Mouse (Mus musculus) stomach, embryonic 16.5 days (tissue): ENCODE measurements around the gene Samd4b. TPM values are rescaled to one million over a fixed set of nuclear protein-coding genes. Genes with fewer than 3 reads are reported as not detected.
A peak's percentile ranks its signal among the peaks of the same experiment; 100 is the strongest.

Experiments used
- ATAC-seq: fragments of 200-750 bp; cut with Nextera tagmentation; 2 replicates; pipeline ENCODE4 v1.8.0; 2017; ENCODE audit warnings: moderate number of reproducible peaks, moderate TSS enrichment; ENCODE audit not compliant: insufficient read depth, low FRiP score
- H3K27ac ChIP-seq: fragments of 300-500 bp; sonication (generic); 2 replicates; pipeline ENCODE4 v1.5.1; 2014; ENCODE audit warnings: low read length
- H3K27me3 ChIP-seq: fragments of 300-500 bp; sonication (generic); 2 replicates; pipeline ENCODE4 v1.6.1; 2014; ENCODE audit warnings: low read length, control low read depth, mixed read lengths; ENCODE audit not compliant: control insufficient read depth, insufficient read depth
- H3K36me3 ChIP-seq: fragments of 300-500 bp; sonication (generic); 2 replicates; pipeline ENCODE4 v1.6.1; 2014; ENCODE audit warnings: low read length; ENCODE audit not compliant: control insufficient read depth, insufficient read depth
- H3K4me1 ChIP-seq: fragments of 300-500 bp; sonication (generic); 2 replicates; pipeline ENCODE4 v1.6.1; 2014; ENCODE audit warnings: low read length, control low read depth, mixed read lengths; ENCODE audit not compliant: control insufficient read depth, insufficient read depth
- H3K4me2 ChIP-seq: fragments of 300-500 bp; sonication (generic); 2 replicates; pipeline ENCODE4 v1.6.1; 2014; ENCODE audit warnings: low read depth, low read length, mixed read lengths
- H3K4me3 ChIP-seq: fragments of 300-500 bp; sonication (generic); replicated peaks from 2 replicates; pipeline ENCODE4 v1.5.1; 2014; ENCODE audit warnings: mild to moderate bottlenecking, low read length
- H3K9ac ChIP-seq: fragments of 300-500 bp; sonication (generic); 2 replicates; pipeline ENCODE4 v1.6.1; 2014; ENCODE audit warnings: low read length
- H3K9me3 ChIP-seq: fragments of 300-500 bp; sonication (generic); replicated peaks from 2 replicates; pipeline ENCODE4 v1.6.1; 2016; ENCODE audit warnings: low read length, control low read depth; ENCODE audit not compliant: control insufficient read depth
- WGBS: fragments of 180-500 bp; shearing (Covaris S2); extraction: QIAGEN DNeasy Blood & Tissue Kit; methylation state at CpG from one replicate; pipeline ENCODE4 v1.1.7; 2014; 5-methylcytosine and 5-hydroxymethylcytosine counted together
- polyA plus RNA-seq: library from polyadenylated mRNA; unstranded; fragments of >200 nt; fragmentation: Nextera tagmentation; extraction: Ambion mirVana; gene quantifications from 2 replicates; pipeline ENCODE4 v1.2.1, GENCODE M21; 2015

The Samd4b gene
- polyA plus RNA-seq, 1 experiment from 2014 or later, result 10.9 TPM

GRCm38 (mm10) chr7:28430512-28430911 is 167.4 kb downstream of the Samd4b start:
- ATAC-seq, result no peak

GRCm38 (mm10) chr7:28427738-28428137 is 170.2 kb downstream of the Samd4b start:
- no peaks in the 10 kb centered on the region for H3K27me3 ChIP-seq
- H3K36me3 ChIP-seq, result peaks cover 12% of the 10 kb centered on the region; the same call in 1 of the 2 replicates
- H3K4me3 ChIP-seq, result no peak overlapping the region
- H3K9ac ChIP-seq, result no peak overlapping the region
- no peak overlapping the region for H3K27ac ChIP-seq
- no peaks in the 10 kb centered on the region for H3K9me3 ChIP-seq
- no peak overlapping the region for H3K4me2 ChIP-seq
- no peak for ATAC-seq
- H3K4me1 ChIP-seq, result no peaks in the 10 kb centered on the region

More at GRCm38 (mm10) chr7:28430512-28430911, 167.4 kb downstream of the Samd4b start:
- Histone ChIP-seq H3K4me2 (no peak overlapping the region), H3K27me3 (no peaks in the 10 kb centered on the region), H3K27ac (no peak overlapping the region), H3K4me3 (no peak overlapping the region), H3K4me1 (peaks cover 15% of the 10 kb centered on the region), H3K9me3 (no peaks in the 10 kb centered on the region), H3K9ac (no peak overlapping the region), H3K36me3 (0 out of 2 replicates have a peak, but pooled peaks cover 3% of the 10 kb centered on the region)
- 70% methylated on average over 1 of the region's 1 CpGs for WGBS

GRCm38 (mm10) chr7:28423018-28423417 is 174.9 kb downstream of the Samd4b start:
- Histone ChIP-seq H3K9me3 (no peaks in the 10 kb centered on the region), H3K9ac (no peak overlapping the region), H3K27me3 (no peaks in the 10 kb centered on the region), H3K4me2 (no peak overlapping the region), H3K27ac (no peak overlapping the region), H3K4me3 (no peak overlapping the region), H3K4me1 (no peaks in the 10 kb centered on the region), H3K36me3 (peaks cover 27% of the 10 kb centered on the region)
- WGBS, result 97% methylated on average over 1 of the region's 1 CpGs
- ATAC-seq, result no peak

DNA sequence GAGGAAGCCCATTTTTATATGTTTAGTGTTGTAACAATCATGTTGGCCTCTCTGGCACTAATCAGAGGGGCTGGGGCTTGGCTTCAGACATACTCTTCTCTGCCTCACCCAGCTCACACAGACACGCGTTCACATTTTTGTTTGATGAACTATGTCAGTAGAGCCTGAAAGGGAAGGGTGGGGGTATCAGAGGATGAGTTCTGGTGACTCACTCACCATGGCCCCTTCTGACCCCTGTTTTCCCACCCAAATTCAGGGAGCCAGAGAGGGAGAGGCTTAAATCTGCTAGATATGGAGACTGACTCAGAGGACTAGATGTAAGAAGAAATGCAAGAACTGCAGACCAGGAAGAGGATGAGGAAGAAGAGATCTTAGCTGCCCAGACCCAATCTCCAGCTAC is 178.5 kb downstream of the Samd4b start:
- H3K9ac ChIP-seq, result no peak overlapping the region
- H3K4me2 ChIP-seq, result no peak overlapping the region
- H3K27ac ChIP-seq, result peak overlapping the region; percentile 21; the same call in 1 of the 2 replicates
- WGBS, result 87% methylated on average over 2 of the region's 2 CpGs
- H3K27me3 ChIP-seq, result no peaks in the 10 kb centered on the region
- H3K36me3 ChIP-seq, result peaks cover 33% of the 10 kb centered on the region
- H3K9me3 ChIP-seq, result no peaks in the 10 kb centered on the region
- no peaks in the 10 kb centered on the region for H3K4me1 ChIP-seq
- no peak for ATAC-seq
- H3K4me3 ChIP-seq, result no peak overlapping the region

GRCm38 (mm10) chr7:28418096-28418670 is 179.8 kb downstream of the Samd4b start:
- Histone ChIP-seq H3K9me3 (no peaks in the 10 kb centered on the region), H3K4me2 (no peak overlapping the region), H3K27ac (no peak overlapping the region), H3K36me3 (peaks cover 34% of the 10 kb centered on the region), H3K4me3 (no peak overlapping the region), H3K9ac (no peak overlapping the region), H3K27me3 (no peaks in the 10 kb centered on the region), H3K4me1 (no peaks in the 10 kb centered on the region)
- WGBS, result 57% methylated on average over 8 of the region's 8 CpGs
- ATAC-seq, result peak; percentile 64; the same call in 1 of the 2 replicates

- Histone ChIP-seq H3K4me1 (no peaks in the 10 kb centered on the region), H3K9ac (no peak overlapping the region), H3K9me3 (no peaks in the 10 kb centered on the region), H3K27me3 (no peaks in the 10 kb centered on the region), H3K4me2 (no peak overlapping the region), H3K36me3 (peaks cover 30% of the 10 kb centered on the region; the same call in 1 of the 2 replicates), H3K4me3 (no peak overlapping the region), H3K27ac (no peak overlapping the region)
- ATAC-seq, result no peak
Measured at GRCm38 (mm10) chr7:28417368-28417767, 180.6 kb downstream of the Samd4b start.

GRCm38 (mm10) chr7:28412826-28413225 is 185.1 kb downstream of the Samd4b start:
- Histone ChIP-seq H3K4me2 (no peak overlapping the region), H3K9me3 (no peaks in the 10 kb centered on the region), H3K27ac (no peak overlapping the region), H3K27me3 (no peaks in the 10 kb centered on the region), H3K36me3 (0 out of 2 replicates have a peak, but pooled peaks cover 21% of the 10 kb centered on the region), H3K9ac (no peak overlapping the region), H3K4me3 (no peak overlapping the region), H3K4me1 (0 out of 2 replicates have a peak, but pooled peaks cover 7% of the 10 kb centered on the region)
- WGBS, result 85% methylated on average over 4 of the region's 4 CpGs
- no peak for ATAC-seq

DNA sequence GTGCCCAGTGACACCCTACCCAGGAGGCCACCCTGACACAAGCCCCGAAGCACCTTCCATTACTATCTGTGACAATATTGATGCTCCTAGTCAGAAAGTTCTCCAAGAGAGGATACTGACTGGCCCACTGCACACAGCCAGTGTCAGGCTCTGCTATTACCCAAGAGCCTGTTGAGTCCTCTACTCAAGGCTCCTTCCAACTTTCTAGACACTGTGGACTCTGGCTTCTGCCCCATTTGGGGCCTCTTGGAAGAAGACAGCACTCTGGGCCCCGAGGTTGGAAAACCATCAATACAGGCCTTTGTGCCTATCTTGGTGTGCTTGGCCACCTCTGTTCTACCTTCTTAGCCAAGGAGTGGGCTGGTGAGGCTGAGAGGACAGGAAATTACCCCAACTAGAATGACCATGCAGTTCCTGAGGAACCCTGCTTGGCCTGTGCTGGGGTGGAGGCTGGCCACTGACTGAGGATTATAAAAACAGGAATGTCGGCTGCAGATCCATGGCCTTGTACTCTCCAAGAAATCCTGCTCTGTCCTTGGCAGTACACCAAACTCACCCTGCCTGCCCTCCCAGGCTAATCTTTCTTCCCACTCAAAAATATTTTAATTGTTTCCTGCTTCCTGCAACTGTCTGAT is 187.0 kb downstream of the Samd4b start:
- peak overlapping the region; percentile 21; the same call in 1 of the 2 replicates for H3K27ac ChIP-seq
- no peaks in the 10 kb centered on the region for H3K9me3 ChIP-seq
- H3K27me3 ChIP-seq, result no peaks in the 10 kb centered on the region
- WGBS, result 76% methylated on average over 3 of the region's 3 CpGs
- no peak overlapping the region for H3K4me2 ChIP-seq
- ATAC-seq, result no peak
- no peak overlapping the region for H3K4me3 ChIP-seq
- no peak overlapping the region for H3K9ac ChIP-seq
- H3K4me1 ChIP-seq, result 0 out of 2 replicates have a peak, but pooled peaks cover 7% of the 10 kb centered on the region
- H3K36me3 ChIP-seq, result peaks cover 25% of the 10 kb centered on the region; the same call in 1 of the 2 replicates

DNA sequence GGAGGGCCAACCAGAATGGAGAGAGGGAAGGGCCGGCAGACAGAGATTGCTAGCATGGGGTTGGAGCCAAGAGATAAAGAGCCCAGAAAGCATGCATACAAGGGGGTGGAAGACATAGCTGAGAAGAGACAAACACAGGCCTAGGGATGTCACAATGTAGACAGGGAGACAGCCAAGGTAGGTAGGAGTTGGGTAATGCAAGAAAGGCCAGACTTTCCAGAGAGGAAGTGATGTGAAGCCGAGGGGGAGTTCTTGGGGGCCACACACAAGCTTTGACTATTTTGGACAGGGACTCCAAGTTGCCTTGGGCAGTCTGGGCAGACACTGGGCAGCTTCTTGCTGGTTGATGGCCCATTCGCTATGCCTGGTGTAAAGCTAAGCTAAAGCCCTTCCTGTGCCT is 196.0 kb downstream of the Samd4b start:
- WGBS, result 78% methylated on average over 3 of the region's 3 CpGs
- no peak overlapping the region for H3K9ac ChIP-seq
- no peak overlapping the region for H3K4me2 ChIP-seq
- no peaks in the 10 kb centered on the region for H3K9me3 ChIP-seq
- H3K4me1 ChIP-seq, result no peaks in the 10 kb centered on the region
- no peak for ATAC-seq
- H3K27me3 ChIP-seq, result no peaks in the 10 kb centered on the region
- peaks cover 44% of the 10 kb centered on the region for H3K36me3 ChIP-seq
- no peak overlapping the region for H3K4me3 ChIP-seq
- H3K27ac ChIP-seq, result no peak overlapping the region
